Mouse (Mus musculus): ENCODE results near the gene Mcf2l. TPM values are rescaled to one million over a fixed set of nuclear protein-coding genes. Genes with fewer than 3 reads are reported as not detected.
A peak's percentile ranks its signal among the peaks of the same experiment; 100 is the strongest.

Mcf2l gene
- total and polyA plus RNA-seq, 3 experiments, result 30.3 to 104 (median 58.4) TPM

DNA sequence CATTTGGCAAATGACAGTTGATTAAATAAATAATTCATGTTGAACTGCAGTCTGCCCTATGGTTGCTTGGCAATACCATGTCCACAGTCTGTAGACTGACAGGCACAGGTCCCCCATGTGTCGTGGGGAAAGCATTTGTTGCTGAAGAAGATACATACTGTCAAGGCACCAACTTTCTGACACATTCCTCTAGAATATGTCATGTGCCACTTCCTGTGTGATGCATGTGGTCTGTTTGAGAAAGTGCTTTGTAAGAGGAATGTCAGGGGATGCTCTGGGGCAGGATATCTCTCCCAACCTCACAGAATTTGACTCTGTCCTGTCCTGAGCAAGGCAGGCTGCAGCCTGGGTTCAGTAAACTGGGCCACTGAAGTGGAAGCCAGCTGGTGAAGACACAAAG is 44.2 kb upstream of the Mcf2l start:
- intact Hi-C loops (cut with DNase I), result no loop called here
- TF ChIP-seq POLR2A (IDR thresholded peaks at IDR 0.05; ENCODE audit: insufficient read depth, low read depth, low read length) (no peak), CTCF (IDR thresholded peaks at IDR 0.05) (no peak), EP300 (IDR thresholded peaks at IDR 0.05; ENCODE audit: insufficient read depth, low read depth, low read length) (no peak)
- WGBS, result 80% methylated on average over 1 of the region's 1 CpGs

DNA sequence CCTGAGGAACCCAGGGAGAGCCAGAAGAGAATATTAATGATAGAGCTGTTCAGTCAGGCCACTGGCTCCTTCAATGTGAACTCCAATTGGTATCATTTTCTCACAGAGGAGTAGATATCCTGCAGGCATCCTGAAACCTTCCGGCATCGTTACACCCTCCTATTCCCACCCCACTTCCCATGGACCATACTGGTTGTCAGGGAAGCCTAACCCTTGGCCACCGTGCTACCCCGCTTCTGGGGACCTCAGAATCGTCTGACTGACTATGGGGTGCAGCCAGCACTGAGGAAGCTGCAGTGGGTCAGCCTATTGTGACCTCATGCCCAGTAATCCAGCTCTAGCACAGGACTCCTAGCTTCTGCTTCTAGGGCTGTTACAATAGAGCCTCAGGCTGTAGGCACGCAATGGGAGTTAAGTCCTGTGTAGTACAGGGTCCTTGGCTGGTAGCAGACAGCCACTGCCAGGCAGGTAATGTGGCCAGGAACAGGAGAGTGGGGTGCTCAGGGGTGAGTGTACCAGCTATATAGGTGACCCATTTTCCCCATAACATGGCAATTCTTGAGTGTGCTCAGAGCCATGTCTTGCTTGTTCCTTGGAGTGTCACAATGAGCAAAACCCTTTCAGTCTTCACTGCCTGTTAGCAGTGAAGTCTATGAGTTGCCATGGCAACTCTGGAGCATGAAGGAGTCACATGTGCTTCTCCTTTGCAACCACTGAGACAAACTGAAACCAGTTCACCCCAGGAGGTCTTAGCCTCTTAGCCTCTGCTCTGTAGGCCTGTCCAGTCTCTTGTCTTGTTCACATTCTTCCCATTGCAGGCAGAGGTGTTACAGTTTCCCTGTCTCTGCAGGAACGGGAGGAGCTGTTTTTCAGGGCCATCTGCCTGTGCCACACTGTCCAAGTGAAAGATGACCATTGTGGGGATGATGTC is 41.7 kb upstream of the Mcf2l start:
- intact Hi-C loops (cut with DNase I), result no loop called here
- WGBS, result 91% methylated on average over 7 of the region's 7 CpGs
- no peaks in the 10 kb centered on the region for H3K27me3 ChIP-seq (ENCODE audit: control insufficient read depth, insufficient read depth, low read length)
- no peak overlapping the region for H3K4me3 ChIP-seq
- peaks cover 2% of the 10 kb centered on the region; the same call in 1 of the 2 replicates for H3K4me1 ChIP-seq (ENCODE audit: control insufficient read depth, insufficient read depth, low read length)
- no peaks in the 10 kb centered on the region for H3K36me3 ChIP-seq (ENCODE audit: control insufficient read depth, insufficient read depth, low read length)
- TF ChIP-seq EP300 (IDR thresholded peaks at IDR 0.05; ENCODE audit: insufficient read depth, low read depth, low read length), result no peak
- no peak for TF ChIP-seq POLR2A (IDR thresholded peaks at IDR 0.05; ENCODE audit: insufficient read depth, low read depth, low read length)
- TF ChIP-seq CTCF (IDR thresholded peaks at IDR 0.05), result no peak
- no peak overlapping the region for H3K9ac ChIP-seq (ENCODE audit: low read depth, low read length)
- no peak overlapping the region for H3K27ac ChIP-seq
- no peak for DNase-seq
- no peaks in the 10 kb centered on the region for H3K79me2 ChIP-seq (replicated peaks; ENCODE audit: control insufficient read depth, insufficient read depth, low read length)

More for the DNA sequence above, 44.2 kb upstream of the Mcf2l start:
- Histone ChIP-seq H3K36me3 (ENCODE audit: control insufficient read depth, insufficient read depth, low read length) (no peaks in the 10 kb centered on the region), H3K4me1 (ENCODE audit: control insufficient read depth, insufficient read depth, low read length) (peaks cover 3% of the 10 kb centered on the region; the same call in 1 of the 2 replicates), H3K27me3 (ENCODE audit: control insufficient read depth, insufficient read depth, low read length) (no peaks in the 10 kb centered on the region), H3K79me2 (replicated peaks; ENCODE audit: control insufficient read depth, insufficient read depth, low read length) (no peaks in the 10 kb centered on the region), H3K27ac (no peak overlapping the region), H3K4me3 (no peak overlapping the region), H3K9ac (ENCODE audit: low read depth, low read length) (no peak overlapping the region)
- DNase-seq, result no peak

DNA sequence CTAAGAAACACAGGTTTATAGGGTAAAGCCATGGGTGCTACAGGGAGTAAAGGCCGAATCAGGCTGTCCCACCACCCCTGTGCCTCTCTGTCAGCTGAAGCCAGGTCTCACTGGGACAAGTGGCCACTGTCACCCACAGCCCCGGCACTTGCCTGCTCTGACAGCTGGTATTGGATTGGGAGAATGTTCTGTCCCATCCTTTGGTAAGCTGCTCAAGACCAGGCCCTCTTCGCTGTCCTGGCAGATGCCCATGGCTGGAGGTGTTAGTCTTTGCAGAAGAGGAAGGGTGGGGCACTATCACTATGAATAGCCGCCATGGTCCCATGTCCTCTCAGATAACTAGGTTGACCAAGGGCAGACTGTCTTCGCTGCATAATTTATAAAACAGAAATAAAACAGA is 40.0 kb upstream of the Mcf2l start:
- Histone ChIP-seq H3K27ac (peak overlapping the region; percentile 33), H3K9ac (ENCODE audit: low read depth, low read length) (no peak overlapping the region), H3K4me1 (ENCODE audit: control insufficient read depth, insufficient read depth, low read length) (peaks cover 2% of the 10 kb centered on the region; the same call in 1 of the 2 replicates), H3K36me3 (ENCODE audit: control insufficient read depth, insufficient read depth, low read length) (no peaks in the 10 kb centered on the region), H3K4me3 (no peak overlapping the region), H3K27me3 (ENCODE audit: control insufficient read depth, insufficient read depth, low read length) (no peaks in the 10 kb centered on the region), H3K79me2 (replicated peaks; ENCODE audit: control insufficient read depth, insufficient read depth, low read length) (no peaks in the 10 kb centered on the region)
- 52% methylated on average over 5 of the region's 5 CpGs for WGBS
- TF ChIP-seq EP300 (IDR thresholded peaks at IDR 0.05; ENCODE audit: insufficient read depth, low read depth, low read length), result 0 out of 2 replicates have a peak, but pooled peaks have one; percentile 10
- no peak for TF ChIP-seq POLR2A (IDR thresholded peaks at IDR 0.05; ENCODE audit: insufficient read depth, low read depth, low read length)
- no peak for TF ChIP-seq CTCF (IDR thresholded peaks at IDR 0.05)
- intact Hi-C loops (cut with DNase I), result no loop called here
- DNase-seq, result peak in 1 of 2 experiments; percentile 50

DNA sequence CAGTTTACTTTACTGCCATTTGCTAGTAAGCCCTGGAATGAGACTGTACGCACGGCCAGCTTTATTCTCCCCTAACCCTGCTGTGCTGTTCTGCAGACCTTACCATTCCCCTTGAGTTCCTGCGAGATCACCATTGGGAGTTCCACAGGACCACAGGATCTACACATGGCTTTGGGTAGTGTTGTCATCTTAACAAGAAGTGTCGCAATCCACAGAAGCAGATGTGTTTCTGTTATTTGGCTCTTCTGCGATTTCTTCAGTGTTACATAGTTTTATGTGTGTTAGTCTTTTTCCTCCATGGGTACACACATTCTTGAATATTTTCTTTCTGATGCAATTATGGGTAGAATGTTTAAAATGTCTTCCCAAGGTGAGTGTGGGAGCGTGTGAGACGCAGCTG is 32.8 kb upstream of the Mcf2l start:
- Histone ChIP-seq H3K27me3 (ENCODE audit: control insufficient read depth, insufficient read depth, low read length) (no peaks in the 10 kb centered on the region), H3K36me3 (ENCODE audit: control insufficient read depth, insufficient read depth, low read length) (no peaks in the 10 kb centered on the region), H3K9ac (ENCODE audit: low read depth, low read length) (no peak overlapping the region), H3K4me1 (ENCODE audit: control insufficient read depth, insufficient read depth, low read length) (no peaks in the 10 kb centered on the region), H3K4me3 (no peak overlapping the region), H3K79me2 (replicated peaks; ENCODE audit: control insufficient read depth, insufficient read depth, low read length) (no peaks in the 10 kb centered on the region), H3K27ac (no peak overlapping the region)
- no peak for DNase-seq
- WGBS, result 92% methylated on average over 7 of the region's 7 CpGs
- TF ChIP-seq POLR2A (IDR thresholded peaks at IDR 0.05; ENCODE audit: insufficient read depth, low read depth, low read length) (no peak), CTCF (IDR thresholded peaks at IDR 0.05) (no peak), EP300 (IDR thresholded peaks at IDR 0.05; ENCODE audit: insufficient read depth, low read depth, low read length) (no peak)
- intact Hi-C loops (cut with DNase I), result no loop called here

DNA sequence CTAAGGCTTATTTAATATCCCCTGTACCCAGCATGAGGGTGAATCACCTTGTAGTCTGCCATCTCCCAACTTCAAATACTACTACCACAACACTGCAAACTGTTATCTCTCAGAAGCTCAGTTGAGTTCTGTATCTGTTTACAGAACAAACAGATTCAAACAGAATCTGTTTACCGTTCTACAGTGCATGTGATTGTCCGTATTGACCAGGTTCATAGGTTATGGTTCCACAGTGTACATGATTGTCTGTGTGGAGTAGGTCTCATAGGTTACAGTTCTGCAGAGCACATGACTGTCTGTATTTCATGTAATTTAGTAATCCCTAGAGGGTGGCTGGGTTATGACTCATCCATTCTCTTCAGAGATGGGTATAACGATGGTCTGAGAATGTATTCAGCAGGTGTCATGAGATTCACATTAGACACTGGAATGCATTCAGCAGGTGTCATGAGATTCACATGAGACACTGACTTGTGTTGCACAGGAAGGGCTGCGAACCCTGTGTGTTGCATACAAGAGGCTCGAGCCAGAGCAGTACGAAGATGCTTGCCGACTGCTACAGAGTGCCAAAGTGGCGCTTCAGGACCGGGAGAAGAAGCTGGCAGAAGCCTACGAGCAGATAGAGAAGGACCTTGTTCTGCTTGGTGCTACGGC is 31.1 kb upstream of the Mcf2l start:
- Histone ChIP-seq H3K27me3 (ENCODE audit: control insufficient read depth, insufficient read depth, low read length) (no peaks in the 10 kb centered on the region), H3K4me3 (no peak overlapping the region), H3K9ac (ENCODE audit: low read depth, low read length) (no peak overlapping the region), H3K36me3 (ENCODE audit: control insufficient read depth, insufficient read depth, low read length) (no peaks in the 10 kb centered on the region), H3K27ac (no peak overlapping the region), H3K4me1 (ENCODE audit: control insufficient read depth, insufficient read depth, low read length) (no peaks in the 10 kb centered on the region), H3K79me2 (replicated peaks; ENCODE audit: control insufficient read depth, insufficient read depth, low read length) (no peaks in the 10 kb centered on the region)
- intact Hi-C loops (cut with DNase I), result no loop called here
- TF ChIP-seq EP300 (IDR thresholded peaks at IDR 0.05; ENCODE audit: insufficient read depth, low read depth, low read length) (no peak), CTCF (IDR thresholded peaks at IDR 0.05) (no peak), POLR2A (IDR thresholded peaks at IDR 0.05; ENCODE audit: insufficient read depth, low read depth, low read length) (no peak)
- no peak for DNase-seq
- WGBS, result 78% methylated on average over 11 of the region's 11 CpGs

Measured in heart, adult 2 months (tissue).